Mouse (Mus musculus): ENCODE results near the gene Tex101. TPM values are rescaled to one million over a fixed set of nuclear protein-coding genes. Genes with fewer than 3 reads are reported as not detected.
A peak's percentile ranks its signal among the peaks of the same experiment; 100 is the strongest.

Gene Tex101
- polyA plus RNA-seq, 1 experiment: not detected

GRCm38 (mm10) chr7:24638026-24638856 is 38.2 kb downstream of the Tex101 start:
- TF ChIP-seq CTCF (IDR thresholded peaks at IDR 0.05; ENCODE audit: borderline replicate concordance, insufficient read depth, low read length) (no peak), POLR2A (IDR thresholded peaks at IDR 0.05; ENCODE audit: low read depth, low read length) (no peak)
- H3K4me3 ChIP-seq (ENCODE audit: insufficient read depth, low read length): peak overlapping the region; percentile 15
- no peak overlapping the region for H3K27ac ChIP-seq (ENCODE audit: insufficient read depth, low read length)
- no peaks in the 10 kb centered on the region for H3K4me1 ChIP-seq (ENCODE audit: control insufficient read depth, insufficient read depth, low read length)

GRCm38 (mm10) chr7:24637046-24637445 is 39.4 kb downstream of the Tex101 start:
- TF ChIP-seq CTCF (IDR thresholded peaks at IDR 0.05; ENCODE audit: borderline replicate concordance, insufficient read depth, low read length) (no peak), POLR2A (IDR thresholded peaks at IDR 0.05; ENCODE audit: low read depth, low read length) (no peak)
- Histone ChIP-seq H3K4me1 (ENCODE audit: control insufficient read depth, insufficient read depth, low read length) (no peaks in the 10 kb centered on the region), H3K4me3 (ENCODE audit: insufficient read depth, low read length) (no peak overlapping the region), H3K27ac (ENCODE audit: insufficient read depth, low read length) (no peak overlapping the region)

GRCm38 (mm10) chr7:24636264-24636663 is 40.2 kb downstream of the Tex101 start, which contains the start of gene Lypd3:
TSS of gene Lypd3 (plus strand) at chr7:24636550.
- Histone ChIP-seq H3K4me1 (ENCODE audit: control insufficient read depth, insufficient read depth, low read length) (no peaks in the 10 kb centered on the region), H3K4me3 (ENCODE audit: insufficient read depth, low read length) (no peak within 1 kb of the TSS), H3K27ac (ENCODE audit: insufficient read depth, low read length) (no peak within 1 kb of the TSS)
- no peak for TF ChIP-seq POLR2A (IDR thresholded peaks at IDR 0.05; ENCODE audit: low read depth, low read length)
- TF ChIP-seq CTCF (IDR thresholded peaks at IDR 0.05; ENCODE audit: borderline replicate concordance, insufficient read depth, low read length): no peak

GRCm38 (mm10) chr7:24630116-24630880 is 46.2 kb downstream of the Tex101 start:
- no peaks in the 10 kb centered on the region for H3K4me1 ChIP-seq (ENCODE audit: control insufficient read depth, insufficient read depth, low read length)
- no peak for TF ChIP-seq POLR2A (IDR thresholded peaks at IDR 0.05; ENCODE audit: low read depth, low read length)
- no peak for TF ChIP-seq CTCF (IDR thresholded peaks at IDR 0.05; ENCODE audit: borderline replicate concordance, insufficient read depth, low read length)
- H3K4me3 ChIP-seq (ENCODE audit: insufficient read depth, low read length): no peak overlapping the region
- H3K27ac ChIP-seq (ENCODE audit: insufficient read depth, low read length): no peak overlapping the region

GRCm38 (mm10) chr7:24629672-24630071 is 46.8 kb downstream of the Tex101 start:
- H3K4me1 ChIP-seq (ENCODE audit: control insufficient read depth, insufficient read depth, low read length): no peaks in the 10 kb centered on the region
- TF ChIP-seq POLR2A (IDR thresholded peaks at IDR 0.05; ENCODE audit: low read depth, low read length) (no peak), CTCF (IDR thresholded peaks at IDR 0.05; ENCODE audit: borderline replicate concordance, insufficient read depth, low read length) (no peak)
- H3K4me3 ChIP-seq (ENCODE audit: insufficient read depth, low read length): no peak overlapping the region
- H3K27ac ChIP-seq (ENCODE audit: insufficient read depth, low read length): no peak overlapping the region

GRCm38 (mm10) chr7:24628685-24629610 is 47.5 kb downstream of the Tex101 start:
- Histone ChIP-seq H3K27ac (ENCODE audit: insufficient read depth, low read length) (no peak overlapping the region), H3K4me1 (ENCODE audit: control insufficient read depth, insufficient read depth, low read length) (no peaks in the 10 kb centered on the region), H3K4me3 (ENCODE audit: insufficient read depth, low read length) (no peak overlapping the region)
- TF ChIP-seq POLR2A (IDR thresholded peaks at IDR 0.05; ENCODE audit: low read depth, low read length): peak; percentile 56
- TF ChIP-seq CTCF (IDR thresholded peaks at IDR 0.05; ENCODE audit: borderline replicate concordance, insufficient read depth, low read length): no peak

GRCm38 (mm10) chr7:24622967-24623366 is 53.5 kb downstream of the Tex101 start:
- H3K4me1 ChIP-seq (ENCODE audit: control insufficient read depth, insufficient read depth, low read length): no peaks in the 10 kb centered on the region
- TF ChIP-seq POLR2A (IDR thresholded peaks at IDR 0.05; ENCODE audit: low read depth, low read length) (no peak), CTCF (IDR thresholded peaks at IDR 0.05; ENCODE audit: borderline replicate concordance, insufficient read depth, low read length) (no peak)
- H3K4me3 ChIP-seq (ENCODE audit: insufficient read depth, low read length): no peak overlapping the region
- no peak overlapping the region for H3K27ac ChIP-seq (ENCODE audit: insufficient read depth, low read length)

- no peak for TF ChIP-seq POLR2A (IDR thresholded peaks at IDR 0.05; ENCODE audit: low read depth, low read length)
- no peak for TF ChIP-seq CTCF (IDR thresholded peaks at IDR 0.05; ENCODE audit: borderline replicate concordance, insufficient read depth, low read length)
- Histone ChIP-seq H3K27ac (ENCODE audit: insufficient read depth, low read length) (no peak overlapping the region), H3K4me1 (ENCODE audit: control insufficient read depth, insufficient read depth, low read length) (no peaks in the 10 kb centered on the region), H3K4me3 (ENCODE audit: insufficient read depth, low read length) (no peak overlapping the region)
Observed at GRCm38 (mm10) chr7:24621193-24621592, 55.3 kb downstream of the Tex101 start.

Measured in embryonic fibroblast, embryonic 13.5 days (primary cell).